9 mouse cellular contexts compared by ENCODE assay signal in the genomic region with DNA sequence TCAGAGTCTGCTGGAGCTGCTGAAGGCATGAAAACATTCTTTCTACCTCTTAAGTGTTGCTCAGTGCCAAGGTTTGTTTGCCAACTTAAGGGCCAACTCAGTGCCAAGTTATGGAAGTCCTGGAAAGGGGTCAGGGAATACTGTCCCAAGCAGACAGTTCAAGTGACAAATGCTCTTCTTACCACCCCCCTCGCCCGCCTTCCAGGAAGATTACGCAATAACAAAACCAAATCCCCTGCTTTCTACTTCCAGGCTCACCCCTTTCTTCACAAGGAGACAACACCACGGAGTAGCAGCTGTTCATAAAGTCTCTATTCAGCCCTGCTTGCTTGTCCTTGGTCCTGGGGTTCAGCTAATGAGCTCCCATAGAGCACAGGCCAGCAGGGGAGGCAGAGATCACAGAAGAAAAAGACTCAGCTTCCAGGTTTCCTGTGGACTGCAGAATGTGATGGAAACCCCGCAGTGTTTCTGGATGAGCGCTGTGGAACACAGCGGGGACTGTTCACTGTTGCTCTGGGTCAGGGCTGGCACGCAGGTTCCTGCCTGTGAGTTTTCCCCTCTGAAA. TPM values are rescaled to one million over a fixed set of nuclear protein-coding genes. Genes with fewer than 3 reads are reported as not detected.
DNase-seq lines count a peak whose midpoint lies in the region; ATAC-seq lines count a peak whose summit lies in the region.
"Had no signal": no experiment of that assay in that cellular context is flagged by ENCODE, and none has a peak within 500 bp of the region (broad histone marks: within the 10 kb centered on the region; RNA-seq: fewer than 3 reads in every experiment).

No protein-coding gene starts in this region.

- WGBS in midbrain, embryonic 13.5 days, result 9% methylated on average over 8 of the region's 8 CpGs
- 17% methylated on average over 8 of the region's 8 CpGs for WGBS in midbrain, embryonic 10.5 days

- H3K9ac ChIP-seq in midbrain, embryonic 13.5 days (replicated peaks), result no peak overlapping the region

- no peaks in the 10 kb centered on the region for H3K9me3 ChIP-seq in midbrain, embryonic 13.5 days
- no peaks in the 10 kb centered on the region for H3K9me3 ChIP-seq in midbrain, embryonic 10.5 days (replicated peaks)

- H3K27me3 ChIP-seq in midbrain, embryonic 13.5 days, result peaks cover 58% of the 10 kb centered on the region
- H3K27me3 ChIP-seq in midbrain, embryonic 10.5 days (ENCODE audit: low read depth, poor library complexity, severe bottlenecking), result peaks cover 58% of the 10 kb centered on the region

- no peak overlapping the region for H3K4me3 ChIP-seq in midbrain, embryonic 13.5 days (replicated peaks)
- H3K4me3 ChIP-seq in midbrain, embryonic 10.5 days, result no peak overlapping the region

- no peak overlapping the region for H3K4me2 ChIP-seq in midbrain, embryonic 13.5 days (replicated peaks)

- H3K27ac ChIP-seq in midbrain, embryonic 13.5 days, result no peak overlapping the region
- H3K27ac ChIP-seq in midbrain, embryonic 10.5 days (replicated peaks), result no peak overlapping the region
- H3K27ac ChIP-seq: macrophage had no signal

- peak; percentile 53 for ATAC-seq in midbrain, embryonic 13.5 days
- ATAC-seq in granulocyte monocyte progenitor cell, adult 5-6 weeks (replicated peaks; ENCODE audit: poor library complexity, severe bottlenecking), result 0 out of 2 replicates have a peak, but pooled peaks have one; percentile 24

- DNase-seq in adrenal gland, adult 8-10 months, result peak; percentile 21
- DNase-seq in adrenal gland, postnatal 25 days, result no peak
- DNase-seq in midbrain, embryonic 10.5 days (ENCODE audit: low spot score), result no peak
- DNase-seq in lung, postnatal 36 days, result peak; percentile 81
- DNase-seq in right cerebral cortex, adult 18-20 months, result no peak
- no peak for DNase-seq in c-Kit-positive CD71-positive TER-119-positive erythroid progenitor cells, embryonic 14.5 days (ENCODE audit: low spot score)

- no peaks in the 10 kb centered on the region for H3K36me3 ChIP-seq in midbrain, embryonic 13.5 days
- no peaks in the 10 kb centered on the region for H3K36me3 ChIP-seq in midbrain, embryonic 10.5 days

- peaks cover 19% of the 10 kb centered on the region for H3K4me1 ChIP-seq in midbrain, embryonic 13.5 days (replicated peaks)
- peaks cover 19% of the 10 kb centered on the region for H3K4me1 ChIP-seq in midbrain, embryonic 10.5 days

RNA-seq across cellular contexts. Expression of a gene that starts 22.9 kb away (rescaled TPM):
- total RNA-seq in adrenal gland, adult 8-10 months (2022), result 1 to 10 TPM; 1.5 to 4.1 (median 2.1) TPM
- 1.7 and 2.6 TPM in 2 replicates for total RNA-seq in adrenal gland, postnatal 25 days (2021)
- polyA plus RNA-seq in midbrain, embryonic 13.5 days (2015; fragmentation: Nextera tagmentation; extraction: Ambion mirVana), result 0.52 and 0.62 TPM in 2 replicates
- polyA plus RNA-seq in midbrain, embryonic 10.5 days (2016; fragmentation: Nextera tagmentation; extraction: Ambion mirVana), result 0.14 TPM in 1 of 2 replicates, not detected in the other
- total RNA-seq in granulocyte monocyte progenitor cell, adult 5-6 weeks (2014; fragmentation: Nextera tagmentation), result 4.8 and 5.4 TPM in 2 replicates
- total RNA-seq in granulocyte monocyte progenitor cell, adult 5-6 weeks (2017), result 1.9 and 3.7 TPM in 2 replicates

Comparison
In these comparisons a context has a peak if more than half of its experiments do, and no peak if none do; other contexts are left out.
1. DNase-seq: peak in adrenal gland, adult 8-10 months (single experiment) and lung, postnatal 36 days (single experiment); none in adrenal gland, postnatal 25 days (single experiment), midbrain, embryonic 10.5 days (single experiment), right cerebral cortex, adult 18-20 months (single experiment) and c-Kit-positive CD71-positive TER-119-positive erythroid progenitor cells, embryonic 14.5 days (single experiment).